ENCODE assay signal across 7 mouse cellular contexts in genomic region chr10:34207503-34207850, GRCm38 (mm10). TPM values are rescaled to one million over a fixed set of nuclear protein-coding genes. Genes with fewer than 3 reads are reported as not detected.
DNase-seq lines count a peak whose midpoint lies in the region; ATAC-seq and TF ChIP-seq lines count a peak whose summit lies in the region.

Dse (minus strand) TSS chr10:34207715.

- TF ChIP-seq CTCF in intestine, postnatal 0 days (IDR thresholded peaks at IDR 0.05; ENCODE audit: low read depth), result no peak
- TF ChIP-seq CTCF in midbrain, postnatal 0 days (IDR thresholded peaks at IDR 0.05), result no peak

- ATAC-seq in embryonic facial prominence, embryonic 15.5 days (ENCODE audit: insufficient number of reproducible peaks, low FRiP score, low TSS enrichment, low read depth), result peak; percentile 52
- no peak for ATAC-seq in intestine, postnatal 0 days
- no peak; the same call in 1 of the 2 replicates for ATAC-seq in midbrain, postnatal 0 days (ENCODE audit: low FRiP score)

- H3K27ac ChIP-seq in embryonic facial prominence, embryonic 15.5 days (replicated peaks), result peak within 1 kb of the TSS; percentile 98
- peak within 1 kb of the TSS; percentile 74 for H3K27ac ChIP-seq in intestine, postnatal 0 days (ENCODE audit: low read depth, low read length)
- peak within 1 kb of the TSS; percentile 69 for H3K27ac ChIP-seq in midbrain, postnatal 0 days (ENCODE audit: low read depth, low read length)

- H3K4me2 ChIP-seq in embryonic facial prominence, embryonic 15.5 days (replicated peaks), result peak within 1 kb of the TSS; percentile 63
- H3K4me2 ChIP-seq in intestine, postnatal 0 days (replicated peaks; ENCODE audit: low read depth), result peak within 1 kb of the TSS; percentile 90
- peak within 1 kb of the TSS; percentile 81 for H3K4me2 ChIP-seq in midbrain, postnatal 0 days (ENCODE audit: low read depth, low read length, poor library complexity, severe bottlenecking)

- H3K27me3 ChIP-seq in embryonic facial prominence, embryonic 15.5 days, result no peaks in the 10 kb centered on the region
- H3K27me3 ChIP-seq in intestine, postnatal 0 days (replicated peaks; ENCODE audit: control insufficient read depth, insufficient read depth, low read length), result no peaks in the 10 kb centered on the region
- H3K27me3 ChIP-seq in midbrain, postnatal 0 days (ENCODE audit: insufficient read depth, low read length), result no peaks in the 10 kb centered on the region

- H3K4me1 ChIP-seq in embryonic facial prominence, embryonic 15.5 days, result no peaks in the 10 kb centered on the region
- 0 out of 2 replicates have a peak, but pooled peaks cover 4% of the 10 kb centered on the region for H3K4me1 ChIP-seq in intestine, postnatal 0 days (replicated peaks; ENCODE audit: control insufficient read depth, insufficient read depth, low read length)
- H3K4me1 ChIP-seq in midbrain, postnatal 0 days (ENCODE audit: insufficient read depth, low read length), result no peaks in the 10 kb centered on the region

- DNase-seq in left cerebral cortex, postnatal 25 days (ENCODE audit: low spot score in 2 of 2), result peak; percentile 19 to 26
- DNase-seq in left cerebral cortex, adult 9 months (ENCODE audit: low spot score in 2 of 2), result no peak
- no peak for DNase-seq in adrenal gland, postnatal 10 days
- peak; percentile 35 for DNase-seq in midbrain, postnatal 0 days (ENCODE audit: low spot score)
- no peak for DNase-seq in spleen, postnatal 10 days (ENCODE audit: low spot score in 2 of 2)

- H3K9me3 ChIP-seq in embryonic facial prominence, embryonic 15.5 days (replicated peaks), result no peaks in the 10 kb centered on the region
- no peaks in the 10 kb centered on the region for H3K9me3 ChIP-seq in intestine, postnatal 0 days (ENCODE audit: control insufficient read depth)
- H3K9me3 ChIP-seq in midbrain, postnatal 0 days (ENCODE audit: low read length), result no peaks in the 10 kb centered on the region

- under 1% methylated on average over 14 of the region's 14 CpGs for WGBS in embryonic facial prominence, embryonic 15.5 days
- WGBS in intestine, postnatal 0 days, result under 1% methylated on average over 14 of the region's 14 CpGs
- WGBS in midbrain, postnatal 0 days, result under 1% methylated on average over 14 of the region's 14 CpGs

- H3K36me3 ChIP-seq in embryonic facial prominence, embryonic 15.5 days, result no peaks in the 10 kb centered on the region
- no peaks in the 10 kb centered on the region for H3K36me3 ChIP-seq in intestine, postnatal 0 days (ENCODE audit: control insufficient read depth, insufficient read depth)
- no peaks in the 10 kb centered on the region for H3K36me3 ChIP-seq in midbrain, postnatal 0 days (ENCODE audit: insufficient read depth, low read length)

- intact Hi-C loops in left cerebral cortex, postnatal 25 days (cut with DNase I), result loop anchor here (1.0 to 2.0 kb wide), 3 partner anchors 75 to 188 kb away; partner anchors contain the start of genes Calhm5, Rwdd1 and Tspyl1

- peak within 1 kb of the TSS; percentile 80 for H3K9ac ChIP-seq in embryonic facial prominence, embryonic 15.5 days
- peak within 1 kb of the TSS; percentile 65 for H3K9ac ChIP-seq in intestine, postnatal 0 days (ENCODE audit: low read depth, low read length)
- H3K9ac ChIP-seq in midbrain, postnatal 0 days (replicated peaks; ENCODE audit: low read length, poor library complexity, severe bottlenecking), result peak within 1 kb of the TSS; percentile 81

- H3K4me3 ChIP-seq in embryonic facial prominence, embryonic 15.5 days (replicated peaks), result peak within 1 kb of the TSS; percentile 85
- peak within 1 kb of the TSS; percentile 77 for H3K4me3 ChIP-seq in intestine, postnatal 0 days (ENCODE audit: low read depth, low read length)
- H3K4me3 ChIP-seq in midbrain, postnatal 0 days (ENCODE audit: low read depth, low read length), result peak within 1 kb of the TSS; percentile 94

RNA-seq across cellular contexts. Expression of gene Dse, which starts in this region (rescaled TPM):
- 1 to 10 TPM; 5.4 to 6.2 TPM for total RNA-seq in left cerebral cortex, postnatal 25 days (2021)
- total RNA-seq in adrenal gland, postnatal 10 days (2021), result 10 to 100 TPM; 13.1 to 13.9 TPM
- polyA plus RNA-seq in embryonic facial prominence, embryonic 15.5 days (2015; fragmentation: Nextera tagmentation; extraction: Ambion mirVana), result 32.8 and 35.0 TPM in 2 replicates
- 5.8 and 6.3 TPM in 2 replicates for polyA plus RNA-seq in intestine, postnatal 0 days (2015; fragmentation: Nextera tagmentation; extraction: Ambion mirVana)
- 19.7 and 37.4 TPM in 2 replicates for total RNA-seq in midbrain, postnatal 0 days (2014; rRNA removed)
- polyA plus RNA-seq in midbrain, postnatal 0 days (2015; fragmentation: Nextera tagmentation; extraction: Ambion mirVana), result 5.9 and 7.0 TPM in 2 replicates

Comparison
In these comparisons a context has a peak if more than half of its experiments do, and no peak if none do; other contexts are left out.
1. DNase-seq: peak in left cerebral cortex, postnatal 25 days (2 of 2) and midbrain, postnatal 0 days (single experiment); none in left cerebral cortex, adult 9 months (0 of 2), adrenal gland, postnatal 10 days (single experiment) and spleen, postnatal 10 days (0 of 2).
2. Peak in every context shown above with its lines, with median percentiles within 50 percentile points of each other: H3K27ac ChIP-seq, H3K4me2 ChIP-seq, H3K4me3 ChIP-seq and H3K9ac ChIP-seq.